ENCODE assay signal across 8 mouse cellular contexts in the genomic region with DNA sequence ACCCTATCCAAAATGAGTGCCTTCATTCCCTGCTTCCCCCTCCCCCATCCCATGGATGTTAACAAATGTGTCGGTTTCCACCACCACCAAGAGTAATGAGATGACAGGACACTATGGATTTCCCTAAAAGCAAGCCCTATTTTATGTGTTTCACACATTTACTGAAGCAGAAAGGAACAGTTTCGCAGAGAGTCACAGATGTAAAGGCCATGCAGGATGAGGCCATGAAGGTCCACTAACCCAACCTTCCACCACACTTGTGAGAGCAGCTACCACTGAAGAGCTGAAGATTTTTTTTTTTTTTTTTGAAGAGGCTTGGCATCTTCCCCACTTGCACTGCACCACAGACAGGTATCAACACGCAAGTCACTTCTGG. TPM values are rescaled to one million over a fixed set of nuclear protein-coding genes. Genes with fewer than 3 reads are reported as not detected.
DNase-seq lines count a peak whose midpoint lies in the region; ATAC-seq and TF ChIP-seq lines count a peak whose summit lies in the region.

No protein-coding gene starts in this region.

- no peak for TF ChIP-seq CTCF in left cerebral cortex, adult 2 months (IDR thresholded peaks at IDR 0.05)

- intact Hi-C loops in left cerebral cortex, adult 2 months (cut with DNase I): loop anchor here (5.0 kb wide), 1 partner anchor 494 kb away; the partner anchor contains the start of gene Klhdc10

- H3K27ac ChIP-seq in left cerebral cortex, adult 2 months: peak overlapping the region; percentile 94
- H3K27ac ChIP-seq in hindbrain, embryonic 15.5 days (replicated peaks): peak overlapping the region; percentile 96
- peak overlapping the region; percentile 97 for H3K27ac ChIP-seq in midbrain, embryonic 13.5 days

- no peaks in the 10 kb centered on the region for H3K27me3 ChIP-seq in hindbrain, embryonic 15.5 days
- no peaks in the 10 kb centered on the region for H3K27me3 ChIP-seq in midbrain, embryonic 13.5 days

- peak overlapping the region; percentile 95 for H3K4me3 ChIP-seq in left cerebral cortex, adult 2 months
- H3K4me3 ChIP-seq in hindbrain, embryonic 15.5 days: peak overlapping the region; percentile 80
- peak overlapping the region; percentile 71 for H3K4me3 ChIP-seq in midbrain, embryonic 13.5 days (replicated peaks)

- 14% methylated on average over 3 of the region's 3 CpGs for WGBS in hindbrain, embryonic 15.5 days
- 21% methylated on average over 3 of the region's 3 CpGs for WGBS in midbrain, embryonic 13.5 days

- peak overlapping the region; percentile 74 for H3K9ac ChIP-seq in hindbrain, embryonic 15.5 days
- peak overlapping the region; percentile 82 for H3K9ac ChIP-seq in midbrain, embryonic 13.5 days (replicated peaks)

- H3K36me3 ChIP-seq in hindbrain, embryonic 15.5 days: no peaks in the 10 kb centered on the region
- peaks cover 3% of the 10 kb centered on the region for H3K36me3 ChIP-seq in midbrain, embryonic 13.5 days

- 0 out of 2 replicates have a peak, but pooled peaks have one; percentile 6 for ATAC-seq in hindbrain, embryonic 15.5 days (ENCODE audit: low FRiP score, low read depth)
- no peak; the same call in 1 of the 2 replicates for ATAC-seq in midbrain, embryonic 13.5 days

- DNase-seq in adrenal gland, adult (ENCODE audit: inconsistent age in 2 of 2, low spot score in 1 of 2): peak; percentile 18 to 76
- no peak for DNase-seq in adrenal gland, adult 8-10 months
- no peak for DNase-seq in left cerebral cortex, adult 2 months (ENCODE audit: extremely low spot score in 1 of 2, low spot score in 2 of 2)
- no peak for DNase-seq in left cerebral cortex, adult 8-10 months (ENCODE audit: low spot score in 2 of 2)
- DNase-seq in brain, adult 2 months (ENCODE audit: low read depth, low spot score): peak; percentile 43
- no peak for DNase-seq in gastrocnemius, adult 18-20 months (ENCODE audit: low spot score)

- no peaks in the 10 kb centered on the region for H3K9me3 ChIP-seq in hindbrain, embryonic 15.5 days
- no peaks in the 10 kb centered on the region for H3K9me3 ChIP-seq in midbrain, embryonic 13.5 days

- peak overlapping the region; percentile 69 for H3K4me2 ChIP-seq in hindbrain, embryonic 15.5 days
- peak overlapping the region; percentile 59 for H3K4me2 ChIP-seq in midbrain, embryonic 13.5 days (replicated peaks)

- H3K4me1 ChIP-seq in hindbrain, embryonic 15.5 days (replicated peaks): peaks cover 15% of the 10 kb centered on the region
- H3K4me1 ChIP-seq in midbrain, embryonic 13.5 days (replicated peaks): peaks cover 16% of the 10 kb centered on the region

RNA-seq across cellular contexts. Expression of gene Copg2, which starts 0.8 kb away (rescaled TPM):
- 10 to 100 TPM; 80.0 to 99.4 (median 91.7) TPM for total RNA-seq in adrenal gland, adult 8-10 months (2022)
- total RNA-seq in left cerebral cortex, adult 2 months (2021): 10 to 100 TPM; 75.2 to 81.9 TPM
- 10 to 100 TPM; 79.4 to 90.6 (median 88.0) TPM for total RNA-seq in left cerebral cortex, adult 8-10 months (2022)
- 27.8 and 28.2 TPM in 2 replicates for polyA plus RNA-seq in hindbrain, embryonic 15.5 days (2015; fragmentation: Nextera tagmentation; extraction: Ambion mirVana)
- polyA plus RNA-seq in midbrain, embryonic 13.5 days (2015; fragmentation: Nextera tagmentation; extraction: Ambion mirVana): 37.7 and 39.2 TPM in 2 replicates
- total RNA-seq in gastrocnemius, adult 18-20 months (2021): 10 to 100 TPM; 12.5 to 15.7 TPM

RNA-seq across cellular contexts. Expression of gene Tsga13, which starts 19.6 kb away (rescaled TPM):
- not detected for total RNA-seq in adrenal gland, adult 8-10 months (2022)
- total RNA-seq in left cerebral cortex, adult 2 months (2021): not detected
- total RNA-seq in left cerebral cortex, adult 8-10 months (2022): not detected
- polyA plus RNA-seq in hindbrain, embryonic 15.5 days (2015; fragmentation: Nextera tagmentation; extraction: Ambion mirVana): 0.26 TPM in 1 of 2 replicates, not detected in the other
- polyA plus RNA-seq in midbrain, embryonic 13.5 days (2015; fragmentation: Nextera tagmentation; extraction: Ambion mirVana): 0.28 TPM in 1 of 2 replicates, not detected in the other
- total RNA-seq in gastrocnemius, adult 18-20 months (2021): not detected

Comparison
In these comparisons a context has a peak if more than half of its experiments do, and no peak if none do; other contexts are left out.
1. DNase-seq: peak in adrenal gland, adult (2 of 2) and brain, adult 2 months (single experiment); none in adrenal gland, adult 8-10 months (single experiment), left cerebral cortex, adult 2 months (0 of 2), left cerebral cortex, adult 8-10 months (0 of 2) and gastrocnemius, adult 18-20 months (single experiment).
2. RNA of gene Copg2, which starts 0.8 kb away (total RNA-seq): 80.0 to 99.4 TPM in adrenal gland, adult 8-10 months, 79.4 to 90.6 TPM in left cerebral cortex, adult 8-10 months and 75.2 to 81.9 TPM in left cerebral cortex, adult 2 months; 12.5 to 15.7 TPM in gastrocnemius, adult 18-20 months; every median in the first group is over 4 times any median in the second.
3. Peak in every context shown above with its lines, with median percentiles within 50 percentile points of each other: H3K27ac ChIP-seq and H3K4me3 ChIP-seq.